Mouse (Mus musculus): ENCODE results near the gene Slc3a2. TPM values are rescaled to one million over a fixed set of nuclear protein-coding genes. Genes with fewer than 3 reads are reported as not detected.
A peak's percentile ranks its signal among the peaks of the same experiment; 100 is the strongest.

Slc3a2 gene
- polyA plus RNA-seq (2015; fragmentation: Nextera tagmentation; extraction: Ambion mirVana), result 66.4 and 68.8 TPM in 2 replicates

DNA sequence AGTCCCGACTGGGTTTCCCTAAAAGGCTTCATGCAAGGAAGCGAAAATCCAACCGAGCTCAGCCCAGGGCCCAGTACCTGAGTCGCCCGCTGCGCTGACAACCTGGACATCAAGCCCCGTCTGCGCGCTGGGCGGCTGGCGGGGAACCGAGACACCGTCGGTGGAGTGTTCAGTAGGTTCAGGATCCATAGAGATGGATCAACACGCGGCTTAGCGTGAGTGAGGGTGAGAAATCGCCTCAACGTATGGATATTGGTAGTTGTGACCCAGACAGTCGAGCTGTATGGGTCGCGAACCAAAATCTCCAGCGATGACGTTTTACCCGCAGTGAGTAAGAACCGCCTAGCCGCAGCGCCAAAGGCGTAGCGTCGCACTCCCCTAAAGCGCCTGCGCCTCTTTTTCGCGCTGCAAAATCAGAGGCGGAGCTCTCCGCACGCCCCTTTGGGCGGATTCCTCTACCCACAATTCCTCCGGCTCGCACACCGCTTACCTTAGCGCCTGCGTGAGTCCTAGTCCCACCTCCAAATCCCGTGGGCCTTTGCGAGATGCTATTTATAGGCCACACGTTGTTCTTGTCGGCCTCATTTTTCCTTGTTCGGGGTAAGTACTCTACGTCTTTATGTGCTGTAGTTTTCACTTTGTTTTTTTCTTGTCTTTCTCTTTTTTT, at the start of gene Slc3a2:
Slc3a2 (minus strand) TSS at position 463 of the 667 bp plus-strand sequence.
- Histone ChIP-seq H3K36me3 (ENCODE audit: control insufficient read depth, insufficient read depth) (peaks cover 27% of the 10 kb centered on the region), H3K27ac (ENCODE audit: low read length) (peak within 1 kb of the TSS; percentile 94), H3K4me1 (ENCODE audit: control insufficient read depth, insufficient read depth, low read length) (peaks cover 23% of the 10 kb centered on the region), H3K9me3 (replicated peaks; ENCODE audit: control insufficient read depth, low read length) (no peaks in the 10 kb centered on the region), H3K27me3 (ENCODE audit: control insufficient read depth, insufficient read depth, low read length) (no peaks in the 10 kb centered on the region), H3K9ac (ENCODE audit: low read length) (peak within 1 kb of the TSS; percentile 87), H3K4me2 (ENCODE audit: low read depth, low read length) (peak within 1 kb of the TSS; percentile 80), H3K4me3 (ENCODE audit: low read length) (peak within 1 kb of the TSS; percentile 76)
- peak; percentile 98 for ATAC-seq (replicated peaks; ENCODE audit: extremely low read depth, insufficient read depth, low FRiP score)
- WGBS, result under 1% methylated on average over 50 of the region's 50 CpGs

GRCm38 (mm10) chr19:8770567-8771270, 47.5 kb upstream of the Slc3a2 start, which contains the start of gene Tmem223:
TSS of gene Tmem223 (plus strand) at chr19:8770996.
- Histone ChIP-seq H3K36me3 (ENCODE audit: control insufficient read depth, insufficient read depth) (peaks cover 49% of the 10 kb centered on the region), H3K27me3 (ENCODE audit: control insufficient read depth, insufficient read depth, low read length) (no peaks in the 10 kb centered on the region), H3K4me2 (ENCODE audit: low read depth, low read length) (peak within 1 kb of the TSS; percentile 86), H3K27ac (ENCODE audit: low read length) (peak within 1 kb of the TSS; percentile 90), H3K9ac (ENCODE audit: low read length) (peak within 1 kb of the TSS; percentile 98), H3K9me3 (replicated peaks; ENCODE audit: control insufficient read depth, low read length) (no peaks in the 10 kb centered on the region), H3K4me3 (ENCODE audit: low read length) (peak within 1 kb of the TSS; percentile 90), H3K4me1 (ENCODE audit: control insufficient read depth, insufficient read depth, low read length) (peaks cover 24% of the 10 kb centered on the region)
- no peak for ATAC-seq (replicated peaks; ENCODE audit: extremely low read depth, insufficient read depth, low FRiP score)
- 17% methylated on average over 29 of the region's 29 CpGs for WGBS

DNA sequence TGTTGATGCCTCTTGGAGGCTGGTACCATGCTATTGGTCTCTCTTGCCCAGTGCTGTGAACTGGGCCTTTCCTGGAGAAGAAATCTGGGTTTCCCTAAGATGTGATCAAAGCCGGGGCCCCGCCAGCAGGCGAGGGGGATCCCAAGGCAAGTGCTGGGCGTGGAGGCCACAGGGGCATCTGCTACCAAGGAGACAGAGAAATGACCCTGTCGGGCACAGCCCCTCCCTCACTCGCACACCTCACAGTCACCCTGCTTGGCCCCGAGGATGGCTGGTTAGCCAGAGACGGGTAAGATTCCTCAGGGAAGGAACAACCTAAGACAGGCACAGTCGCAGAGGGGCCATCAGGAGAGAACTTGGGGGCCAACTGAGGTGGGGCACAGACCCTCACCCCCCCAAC, 42.4 kb upstream of the Slc3a2 start:
- H3K27me3 ChIP-seq (ENCODE audit: control insufficient read depth, insufficient read depth, low read length), result no peaks in the 10 kb centered on the region
- H3K4me3 ChIP-seq (ENCODE audit: low read length), result no peak overlapping the region
- no peak for ATAC-seq (replicated peaks; ENCODE audit: extremely low read depth, insufficient read depth, low FRiP score)
- H3K9ac ChIP-seq (ENCODE audit: low read length), result no peak overlapping the region
- 96% methylated on average over 9 of the region's 9 CpGs for WGBS
- H3K4me2 ChIP-seq (ENCODE audit: low read depth, low read length), result no peak overlapping the region
- H3K4me1 ChIP-seq (ENCODE audit: control insufficient read depth, insufficient read depth, low read length), result no peaks in the 10 kb centered on the region
- H3K9me3 ChIP-seq (replicated peaks; ENCODE audit: control insufficient read depth, low read length), result no peaks in the 10 kb centered on the region
- H3K36me3 ChIP-seq (ENCODE audit: control insufficient read depth, insufficient read depth), result peaks cover 74% of the 10 kb centered on the region
- H3K27ac ChIP-seq (ENCODE audit: low read length), result no peak overlapping the region

GRCm38 (mm10) chr19:8763276-8763675, 40.1 kb upstream of the Slc3a2 start:
- H3K4me2 ChIP-seq (ENCODE audit: low read depth, low read length), result no peak overlapping the region
- no peak overlapping the region for H3K4me3 ChIP-seq (ENCODE audit: low read length)
- H3K27me3 ChIP-seq (ENCODE audit: control insufficient read depth, insufficient read depth, low read length), result no peaks in the 10 kb centered on the region
- H3K36me3 ChIP-seq (ENCODE audit: control insufficient read depth, insufficient read depth), result peaks cover 57% of the 10 kb centered on the region
- 68% methylated on average over 4 of the region's 4 CpGs for WGBS
- H3K9me3 ChIP-seq (replicated peaks; ENCODE audit: control insufficient read depth, low read length), result no peaks in the 10 kb centered on the region
- no peak for ATAC-seq (replicated peaks; ENCODE audit: extremely low read depth, insufficient read depth, low FRiP score)
- no peak overlapping the region for H3K27ac ChIP-seq (ENCODE audit: low read length)
- no peak overlapping the region for H3K9ac ChIP-seq (ENCODE audit: low read length)
- peaks cover 7% of the 10 kb centered on the region for H3K4me1 ChIP-seq (ENCODE audit: control insufficient read depth, insufficient read depth, low read length)

GRCm38 (mm10) chr19:8760757-8761156, 37.6 kb upstream of the Slc3a2 start:
- Histone ChIP-seq H3K27ac (ENCODE audit: low read length) (no peak overlapping the region), H3K9me3 (replicated peaks; ENCODE audit: control insufficient read depth, low read length) (no peaks in the 10 kb centered on the region), H3K27me3 (ENCODE audit: control insufficient read depth, insufficient read depth, low read length) (no peaks in the 10 kb centered on the region), H3K9ac (ENCODE audit: low read length) (no peak overlapping the region), H3K4me1 (ENCODE audit: control insufficient read depth, insufficient read depth, low read length) (peaks cover 18% of the 10 kb centered on the region), H3K4me2 (ENCODE audit: low read depth, low read length) (no peak overlapping the region), H3K36me3 (ENCODE audit: control insufficient read depth, insufficient read depth) (peaks cover 32% of the 10 kb centered on the region), H3K4me3 (ENCODE audit: low read length) (no peak overlapping the region)
- 96% methylated on average over 2 of the region's 2 CpGs for WGBS
- ATAC-seq (replicated peaks; ENCODE audit: extremely low read depth, insufficient read depth, low FRiP score), result no peak

DNA sequence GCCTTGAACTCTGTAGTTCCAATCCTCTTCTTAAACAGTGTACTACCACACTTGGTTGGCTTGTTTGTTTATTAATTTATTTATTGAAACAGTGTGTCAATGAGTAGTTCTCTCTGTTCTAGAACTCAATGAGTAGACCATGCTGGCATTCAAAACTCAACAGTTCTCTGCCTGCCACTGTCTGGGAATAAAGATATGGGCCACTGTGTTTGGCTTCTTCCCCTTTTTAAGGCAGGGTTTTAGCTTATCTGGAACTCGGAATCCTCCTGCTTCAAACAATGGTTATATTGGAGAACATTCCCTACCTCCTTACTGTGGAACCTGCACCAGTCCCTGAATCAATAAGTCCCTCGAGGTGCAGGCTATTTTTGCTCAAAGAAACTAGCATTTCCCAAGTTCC, 35.7 kb upstream of the Slc3a2 start:
- no peak for ATAC-seq (replicated peaks; ENCODE audit: extremely low read depth, insufficient read depth, low FRiP score)
- Histone ChIP-seq H3K4me3 (ENCODE audit: low read length) (no peak overlapping the region), H3K36me3 (ENCODE audit: control insufficient read depth, insufficient read depth) (peaks cover 22% of the 10 kb centered on the region), H3K4me2 (ENCODE audit: low read depth, low read length) (no peak overlapping the region), H3K27me3 (ENCODE audit: control insufficient read depth, insufficient read depth, low read length) (no peaks in the 10 kb centered on the region), H3K9me3 (replicated peaks; ENCODE audit: control insufficient read depth, low read length) (no peaks in the 10 kb centered on the region), H3K27ac (ENCODE audit: low read length) (no peak overlapping the region), H3K4me1 (ENCODE audit: control insufficient read depth, insufficient read depth, low read length) (peaks cover 22% of the 10 kb centered on the region), H3K9ac (ENCODE audit: low read length) (no peak overlapping the region)
- 78% methylated on average over 2 of the region's 2 CpGs for WGBS

DNA sequence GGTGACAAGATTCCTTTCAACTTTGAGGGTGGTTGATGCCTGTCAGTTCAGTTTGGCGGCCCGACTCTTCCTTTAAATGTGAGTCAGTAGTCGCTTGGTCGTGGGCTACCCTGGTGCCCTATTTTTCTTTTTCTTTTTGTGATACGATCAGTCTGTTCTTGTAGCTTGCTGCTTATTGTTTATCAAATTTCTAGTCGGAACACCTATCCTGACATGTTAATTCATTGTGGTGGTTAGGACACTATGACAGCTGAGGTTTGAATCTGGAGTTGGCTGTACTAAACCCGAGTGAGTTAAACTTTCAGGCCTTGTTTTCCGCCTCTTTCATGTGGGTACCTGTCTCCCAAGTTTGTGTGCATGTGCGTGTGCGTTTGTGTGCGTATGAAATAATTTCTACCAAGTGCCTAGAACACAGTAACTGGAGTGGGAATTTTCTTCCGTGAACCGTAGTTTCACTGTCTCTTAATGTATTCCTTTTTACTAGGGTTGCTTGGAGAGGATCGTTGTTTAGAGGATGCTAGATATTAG, 34.4 kb upstream of the Slc3a2 start:
- Histone ChIP-seq H3K27me3 (ENCODE audit: control insufficient read depth, insufficient read depth, low read length) (no peaks in the 10 kb centered on the region), H3K4me3 (ENCODE audit: low read length) (peak overlapping the region; percentile 77), H3K4me1 (ENCODE audit: control insufficient read depth, insufficient read depth, low read length) (peaks cover 22% of the 10 kb centered on the region), H3K27ac (ENCODE audit: low read length) (peak overlapping the region; percentile 83), H3K36me3 (ENCODE audit: control insufficient read depth, insufficient read depth) (peaks cover 18% of the 10 kb centered on the region), H3K9ac (ENCODE audit: low read length) (peak overlapping the region; percentile 95), H3K4me2 (ENCODE audit: low read depth, low read length) (peak overlapping the region; percentile 88), H3K9me3 (replicated peaks; ENCODE audit: control insufficient read depth, low read length) (no peaks in the 10 kb centered on the region)
- 3% methylated on average over 14 of the region's 14 CpGs for WGBS
- ATAC-seq (replicated peaks; ENCODE audit: extremely low read depth, insufficient read depth, low FRiP score), result no peak

GRCm38 (mm10) chr19:8756635-8757387, 33.6 kb upstream of the Slc3a2 start, which contains the start of gene Nxf1:
TSS of gene Nxf1 (plus strand) at chr19:8757073.
- H3K27ac ChIP-seq (ENCODE audit: low read length), result peak within 1 kb of the TSS; percentile 83
- no peaks in the 10 kb centered on the region for H3K27me3 ChIP-seq (ENCODE audit: control insufficient read depth, insufficient read depth, low read length)
- peak within 1 kb of the TSS; percentile 95 for H3K9ac ChIP-seq (ENCODE audit: low read length)
- peak; percentile 95 for ATAC-seq (replicated peaks; ENCODE audit: extremely low read depth, insufficient read depth, low FRiP score)
- peak within 1 kb of the TSS; percentile 77 for H3K4me3 ChIP-seq (ENCODE audit: low read length)
- H3K4me2 ChIP-seq (ENCODE audit: low read depth, low read length), result peak within 1 kb of the TSS; percentile 88
- no peaks in the 10 kb centered on the region for H3K9me3 ChIP-seq (replicated peaks; ENCODE audit: control insufficient read depth, low read length)
- H3K36me3 ChIP-seq (ENCODE audit: control insufficient read depth, insufficient read depth), result peaks cover 21% of the 10 kb centered on the region
- peaks cover 22% of the 10 kb centered on the region for H3K4me1 ChIP-seq (ENCODE audit: control insufficient read depth, insufficient read depth, low read length)
- WGBS, result under 1% methylated on average over 75 of the region's 75 CpGs
